Mouse (Mus musculus) hindbrain, embryonic 15.5 days (tissue): ENCODE results near the gene Hoxb4. TPM values are rescaled to one million over a fixed set of nuclear protein-coding genes. Genes with fewer than 3 reads are reported as not detected.

Experiments used
- ATAC-seq: fragments of 200-750 bp; cut with Nextera tagmentation; 2 replicates; pipeline ENCODE4 v1.8.0; 2017; ENCODE audit warnings: low read depth, moderate number of reproducible peaks, moderate TSS enrichment; ENCODE audit not compliant: low FRiP score
- H3K27ac ChIP-seq: fragments of 300-500 bp; sonication (generic); replicated peaks from 2 replicates; pipeline ENCODE4 v1.5.1; 2015; ENCODE audit warnings: mild to moderate bottlenecking, inconsistent platforms
- H3K27me3 ChIP-seq: fragments of 300-500 bp; sonication (generic); 2 replicates; pipeline ENCODE4 v1.6.1; 2015; ENCODE audit warnings: control low read depth, inconsistent platforms
- H3K36me3 ChIP-seq: fragments of 300-500 bp; sonication (generic); 2 replicates; pipeline ENCODE4 v1.6.1; 2015; ENCODE audit warnings: control low read depth, inconsistent platforms
- H3K4me1 ChIP-seq: fragments of 300-500 bp; sonication (generic); replicated peaks from 2 replicates; pipeline ENCODE4 v1.6.1; 2015; ENCODE audit warnings: control low read depth, inconsistent platforms
- H3K4me2 ChIP-seq: fragments of 300-500 bp; sonication (generic); 2 replicates; pipeline ENCODE4 v1.6.1; 2015; ENCODE audit warnings: moderate library complexity, mild to moderate bottlenecking, inconsistent platforms
- H3K4me3 ChIP-seq: fragments of 300-500 bp; sonication (generic); 2 replicates; pipeline ENCODE4 v1.5.1; 2015; ENCODE audit warnings: mild to moderate bottlenecking, inconsistent platforms
- H3K9ac ChIP-seq: fragments of 300-500 bp; sonication (generic); 2 replicates; pipeline ENCODE4 v1.6.1; 2015; ENCODE audit warnings: inconsistent platforms
- H3K9me3 ChIP-seq: fragments of 300-500 bp; sonication (generic); 2 replicates; pipeline ENCODE4 v1.6.1; 2016; ENCODE audit warnings: control low read depth, inconsistent platforms
- WGBS: fragments of 180-500 bp; shearing (Covaris S2); methylation state at CpG from one replicate; pipeline ENCODE4 v1.1.7; 2015; 5-methylcytosine and 5-hydroxymethylcytosine counted together
- polyA plus RNA-seq: library from polyadenylated mRNA; unstranded; fragments of >200 nt; fragmentation: Nextera tagmentation; extraction: Ambion mirVana; gene quantifications from 2 replicates; pipeline ENCODE4 v1.2.1, GENCODE M21; 2015

Gene Hoxb4
- polyA plus RNA-seq, 1 experiment from 2014 or later, result 3.8 TPM

- H3K4me1 ChIP-seq, result 0 out of 2 replicates have a peak, but pooled peaks cover 2% of the 10 kb centered on the region
- peaks cover 62% of the 10 kb centered on the region for H3K27me3 ChIP-seq
- 5% methylated on average over 23 of the region's 23 CpGs for WGBS
- H3K4me3 ChIP-seq, result peak overlapping the region; percentile 47
- H3K27ac ChIP-seq, result peak overlapping the region; percentile 96
- ATAC-seq, result no peak
- peak overlapping the region; percentile 28 for H3K9ac ChIP-seq
- H3K36me3 ChIP-seq, result no peaks in the 10 kb centered on the region
- H3K4me2 ChIP-seq, result peak overlapping the region; percentile 59
- H3K9me3 ChIP-seq, result no peaks in the 10 kb centered on the region
Observed at GRCm38 (mm10) chr11:96302381-96303150, 15.5 kb upstream of the Hoxb4 start.

DNA sequence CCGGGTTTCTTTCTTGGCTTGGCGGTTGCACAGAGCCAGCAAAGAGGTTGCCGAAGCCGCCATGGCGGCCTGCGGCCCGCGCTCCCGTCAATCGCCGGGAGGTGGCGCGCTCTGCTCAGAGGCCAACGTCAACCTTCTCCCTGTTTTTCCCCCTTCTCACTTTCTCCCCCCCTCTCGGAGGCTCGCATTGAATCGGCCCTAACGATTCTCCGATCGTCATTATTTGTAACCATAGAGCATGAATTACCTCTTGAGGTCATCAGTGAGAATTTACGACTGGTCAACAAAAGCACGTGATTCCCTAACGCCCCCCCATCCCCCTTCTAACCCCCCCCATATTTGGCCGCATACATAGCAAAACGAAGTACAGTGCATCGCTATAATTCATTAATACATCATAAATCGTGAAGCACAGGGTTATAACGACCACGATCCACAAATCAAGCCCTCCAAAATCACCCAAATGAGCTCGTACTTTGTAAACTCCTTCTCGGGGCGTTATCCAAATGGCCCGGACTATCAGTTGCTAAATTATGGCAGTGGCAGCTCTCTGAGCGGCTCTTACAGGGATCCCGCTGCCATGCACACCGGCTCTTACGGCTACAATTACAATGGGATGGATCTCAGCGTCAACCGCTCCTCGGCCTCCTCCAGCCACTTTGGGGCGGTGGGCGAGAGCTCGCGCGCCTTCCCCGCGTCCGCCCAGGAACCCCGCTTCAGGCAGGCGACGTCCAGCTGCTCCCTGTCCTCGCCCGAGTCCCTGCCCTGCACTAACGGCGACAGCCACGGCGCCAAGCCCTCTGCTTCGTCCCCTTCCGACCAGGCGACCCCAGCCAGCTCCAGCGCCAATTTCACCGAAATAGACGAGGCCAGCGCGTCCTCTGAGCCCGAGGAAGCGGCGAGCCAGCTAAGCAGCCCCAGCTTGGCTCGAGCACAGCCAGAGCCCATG, 14.6 kb upstream of the Hoxb4 start, which contains the start of gene Hoxb5:
TSS of gene Hoxb5 (plus strand) at position 186 of the 949 bp plus-strand sequence.
- peaks cover 66% of the 10 kb centered on the region for H3K27me3 ChIP-seq
- peak within 1 kb of the TSS; percentile 47 for H3K4me3 ChIP-seq
- H3K4me1 ChIP-seq, result 0 out of 2 replicates have a peak, but pooled peaks cover 2% of the 10 kb centered on the region
- no peaks in the 10 kb centered on the region for H3K9me3 ChIP-seq
- peak within 1 kb of the TSS; percentile 59 for H3K4me2 ChIP-seq
- ATAC-seq, result peak; percentile 62
- H3K36me3 ChIP-seq, result no peaks in the 10 kb centered on the region
- WGBS, result under 1% methylated on average over 69 of the region's 69 CpGs
- peak within 1 kb of the TSS; percentile 96 for H3K27ac ChIP-seq
- H3K9ac ChIP-seq, result peak within 1 kb of the TSS; percentile 54

DNA sequence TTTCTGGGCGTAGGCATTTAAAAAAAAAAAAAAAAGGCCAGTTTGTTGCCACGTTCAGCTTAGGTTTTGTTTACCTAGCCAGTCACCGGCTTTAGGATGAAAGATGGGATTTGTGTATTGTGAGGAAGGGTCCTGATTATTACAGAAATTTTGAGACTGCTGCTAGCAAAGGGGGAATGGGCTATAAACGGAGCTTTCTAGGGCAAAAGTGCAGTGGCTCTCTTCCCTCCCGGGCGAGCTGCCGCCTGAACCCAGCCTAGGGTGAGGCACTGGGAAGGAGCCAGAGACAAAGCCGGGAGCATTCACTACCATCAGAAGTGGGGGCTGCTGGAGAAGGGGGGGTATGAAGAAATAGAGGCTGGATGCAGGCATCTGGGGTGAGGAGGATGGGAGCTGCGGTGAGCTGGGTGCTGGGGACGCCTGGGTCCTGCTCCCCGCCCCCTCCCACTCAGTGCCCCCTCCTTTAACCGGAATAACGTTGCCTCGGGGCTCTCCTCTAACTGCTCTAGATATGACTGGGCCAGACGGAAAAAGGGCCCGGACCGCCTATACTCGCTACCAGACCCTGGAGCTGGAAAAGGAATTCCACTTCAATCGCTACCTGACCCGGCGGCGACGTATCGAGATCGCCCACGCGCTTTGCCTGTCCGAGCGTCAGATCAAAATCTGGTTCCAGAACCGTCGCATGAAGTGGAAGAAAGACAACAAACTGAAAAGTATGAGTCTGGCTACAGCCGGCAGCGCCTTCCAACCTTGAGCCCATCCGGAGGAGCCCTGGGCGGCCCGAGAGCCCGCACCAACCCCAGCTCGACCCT, 13.5 kb upstream of the Hoxb4 start:
- under 1% methylated on average over 38 of the region's 38 CpGs for WGBS
- peak overlapping the region; percentile 54 for H3K9ac ChIP-seq
- peak overlapping the region; percentile 47 for H3K4me3 ChIP-seq
- peak overlapping the region; percentile 59 for H3K4me2 ChIP-seq
- peaks cover 71% of the 10 kb centered on the region for H3K27me3 ChIP-seq
- H3K36me3 ChIP-seq, result no peaks in the 10 kb centered on the region
- no peak for ATAC-seq
- H3K4me1 ChIP-seq, result no peaks in the 10 kb centered on the region
- no peaks in the 10 kb centered on the region for H3K9me3 ChIP-seq
- peak overlapping the region; percentile 96 for H3K27ac ChIP-seq

DNA sequence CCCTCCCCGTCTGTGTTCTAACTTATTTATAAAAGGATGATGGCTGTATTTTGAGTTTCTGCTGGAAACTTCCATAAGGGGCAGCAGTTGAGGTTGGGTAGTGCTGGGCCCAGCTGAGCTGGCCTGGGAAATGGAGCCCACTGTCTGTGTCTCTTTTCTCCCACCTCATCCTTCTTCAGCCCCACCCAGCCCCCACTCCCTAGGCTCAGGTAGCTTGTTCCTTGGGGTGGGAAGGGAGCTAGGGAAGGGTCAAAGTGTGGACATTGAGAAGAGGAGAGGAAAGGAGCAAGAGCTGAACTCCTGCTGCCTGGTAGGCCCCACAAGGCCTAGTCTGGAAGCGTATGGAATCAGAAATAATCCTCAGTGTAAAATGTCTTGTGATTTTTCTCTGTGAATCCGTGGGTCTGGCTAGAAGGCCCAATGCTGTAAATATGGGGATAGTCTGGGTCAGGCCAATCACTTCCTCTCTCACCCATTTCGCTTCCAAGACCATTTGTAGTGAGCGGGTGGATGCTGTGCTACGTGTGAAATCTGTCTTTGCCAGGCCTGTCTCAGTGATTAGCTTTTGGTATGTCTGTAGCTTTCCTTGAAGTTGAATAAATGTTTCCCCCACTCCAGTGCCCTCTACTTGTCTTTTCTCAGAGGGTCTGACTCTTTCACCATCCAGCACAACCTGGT, 12.4 kb upstream of the Hoxb4 start:
- Histone ChIP-seq H3K4me1 (no peaks in the 10 kb centered on the region), H3K27me3 (peaks cover 69% of the 10 kb centered on the region), H3K36me3 (no peaks in the 10 kb centered on the region), H3K9ac (peak overlapping the region; percentile 54), H3K9me3 (no peaks in the 10 kb centered on the region), H3K4me3 (peak overlapping the region; percentile 47), H3K27ac (peak overlapping the region; percentile 96), H3K4me2 (peak overlapping the region; percentile 59)
- WGBS, result 25% methylated on average over 6 of the region's 6 CpGs
- no peak for ATAC-seq

DNA sequence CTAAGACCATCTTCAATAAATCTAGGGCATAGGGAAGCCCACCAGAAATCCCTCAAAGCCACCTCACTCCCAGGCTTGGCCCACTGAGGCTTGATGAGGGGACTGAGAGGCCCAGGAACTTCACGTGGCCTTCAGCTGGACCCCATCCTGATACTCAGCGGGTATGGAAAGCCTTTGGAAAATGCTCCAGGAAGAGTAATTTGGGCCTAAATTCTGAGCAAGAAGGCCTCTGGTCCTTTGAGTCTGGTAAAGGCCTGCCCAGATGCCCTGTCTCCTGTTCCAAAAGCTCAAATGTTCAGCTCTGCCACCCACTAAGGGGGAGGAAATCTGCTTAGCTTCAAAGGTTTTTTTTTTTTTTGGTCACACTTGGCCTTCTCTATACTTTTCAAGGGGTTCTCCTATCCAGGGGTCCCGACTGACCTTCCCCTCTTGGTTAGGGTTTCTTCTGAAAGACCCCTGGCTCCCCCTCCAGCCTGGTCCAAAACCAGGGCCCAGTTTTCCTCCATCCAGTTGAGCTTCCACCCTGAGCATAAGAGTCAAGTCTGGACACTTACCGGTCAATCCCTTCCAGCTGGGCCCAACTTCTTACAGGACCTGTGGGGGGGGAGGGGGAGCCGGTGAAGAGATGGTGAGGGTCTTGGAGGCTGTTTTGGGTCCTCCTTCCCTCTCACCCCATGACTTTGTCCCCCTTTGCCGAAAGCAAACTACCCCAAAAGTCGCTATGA, 11.7 kb upstream of the Hoxb4 start:
- Histone ChIP-seq H3K27me3 (peaks cover 74% of the 10 kb centered on the region), H3K27ac (peak overlapping the region; percentile 96), H3K4me2 (peak overlapping the region; percentile 59), H3K4me3 (peak overlapping the region; percentile 47), H3K9ac (peak overlapping the region; percentile 54), H3K4me1 (peaks cover 4% of the 10 kb centered on the region; the same call in 1 of the 2 replicates), H3K36me3 (no peaks in the 10 kb centered on the region), H3K9me3 (no peaks in the 10 kb centered on the region)
- ATAC-seq, result no peak
- 10% methylated on average over 7 of the region's 7 CpGs for WGBS

GRCm38 (mm10) chr11:96306908-96307269, 11.2 kb upstream of the Hoxb4 start:
- no peaks in the 10 kb centered on the region for H3K9me3 ChIP-seq
- peak overlapping the region; percentile 54 for H3K9ac ChIP-seq
- WGBS, result 8% methylated on average over 13 of the region's 13 CpGs
- H3K27ac ChIP-seq, result peak overlapping the region; percentile 96
- no peaks in the 10 kb centered on the region for H3K36me3 ChIP-seq
- ATAC-seq, result no peak
- peak overlapping the region; percentile 59 for H3K4me2 ChIP-seq
- peak overlapping the region; percentile 47 for H3K4me3 ChIP-seq
- H3K4me1 ChIP-seq, result peaks cover 8% of the 10 kb centered on the region
- H3K27me3 ChIP-seq, result peaks cover 75% of the 10 kb centered on the region

GRCm38 (mm10) chr11:96308763-96309162, 9.3 kb upstream of the Hoxb4 start:
- Histone ChIP-seq H3K27ac (peak overlapping the region; percentile 96), H3K36me3 (no peaks in the 10 kb centered on the region), H3K9ac (peak overlapping the region; percentile 54), H3K9me3 (no peaks in the 10 kb centered on the region), H3K27me3 (peaks cover 87% of the 10 kb centered on the region), H3K4me3 (peak overlapping the region; percentile 47), H3K4me2 (peak overlapping the region; percentile 59), H3K4me1 (peaks cover 12% of the 10 kb centered on the region)
- ATAC-seq, result no peak
- WGBS, result 14% methylated on average over 4 of the region's 4 CpGs

GRCm38 (mm10) chr11:96309288-96309687, 8.8 kb upstream of the Hoxb4 start:
- peak overlapping the region; percentile 59 for H3K4me2 ChIP-seq
- peaks cover 12% of the 10 kb centered on the region for H3K4me1 ChIP-seq
- peak overlapping the region; percentile 47 for H3K4me3 ChIP-seq
- H3K9ac ChIP-seq, result peak overlapping the region; percentile 54
- peaks cover 90% of the 10 kb centered on the region for H3K27me3 ChIP-seq
- ATAC-seq, result no peak
- no peaks in the 10 kb centered on the region for H3K9me3 ChIP-seq
- WGBS, result 8% methylated on average over 4 of the region's 4 CpGs
- H3K36me3 ChIP-seq, result no peaks in the 10 kb centered on the region
- peak overlapping the region; percentile 96 for H3K27ac ChIP-seq

GRCm38 (mm10) chr11:96310183-96310938, 7.7 kb upstream of the Hoxb4 start:
- Histone ChIP-seq H3K4me1 (peaks cover 12% of the 10 kb centered on the region), H3K4me2 (peak overlapping the region; percentile 59), H3K36me3 (no peaks in the 10 kb centered on the region), H3K4me3 (peak overlapping the region; percentile 47), H3K9ac (peak overlapping the region; percentile 54; the same call in 1 of the 2 replicates), H3K27me3 (peaks cover 89% of the 10 kb centered on the region), H3K9me3 (no peaks in the 10 kb centered on the region), H3K27ac (peak overlapping the region; percentile 96)
- ATAC-seq, result no peak
- 6% methylated on average over 20 of the region's 20 CpGs for WGBS

- peaks cover 89% of the 10 kb centered on the region for H3K27me3 ChIP-seq
- peaks cover 12% of the 10 kb centered on the region for H3K4me1 ChIP-seq
- 7% methylated on average over 6 of the region's 6 CpGs for WGBS
- peak overlapping the region; percentile 59 for H3K4me2 ChIP-seq
- H3K36me3 ChIP-seq, result no peaks in the 10 kb centered on the region
- peak overlapping the region; percentile 96 for H3K27ac ChIP-seq
- no peak for ATAC-seq
- peak overlapping the region; percentile 47 for H3K4me3 ChIP-seq
- no peaks in the 10 kb centered on the region for H3K9me3 ChIP-seq
- peak overlapping the region; percentile 32 for H3K9ac ChIP-seq
Observed at GRCm38 (mm10) chr11:96311097-96311496, 7.0 kb upstream of the Hoxb4 start.
